Mouse (Mus musculus): ENCODE results near the gene Thoc5.
A peak's percentile ranks its signal among the peaks of the same experiment; 100 is the strongest.

Gene Thoc5

DNA sequence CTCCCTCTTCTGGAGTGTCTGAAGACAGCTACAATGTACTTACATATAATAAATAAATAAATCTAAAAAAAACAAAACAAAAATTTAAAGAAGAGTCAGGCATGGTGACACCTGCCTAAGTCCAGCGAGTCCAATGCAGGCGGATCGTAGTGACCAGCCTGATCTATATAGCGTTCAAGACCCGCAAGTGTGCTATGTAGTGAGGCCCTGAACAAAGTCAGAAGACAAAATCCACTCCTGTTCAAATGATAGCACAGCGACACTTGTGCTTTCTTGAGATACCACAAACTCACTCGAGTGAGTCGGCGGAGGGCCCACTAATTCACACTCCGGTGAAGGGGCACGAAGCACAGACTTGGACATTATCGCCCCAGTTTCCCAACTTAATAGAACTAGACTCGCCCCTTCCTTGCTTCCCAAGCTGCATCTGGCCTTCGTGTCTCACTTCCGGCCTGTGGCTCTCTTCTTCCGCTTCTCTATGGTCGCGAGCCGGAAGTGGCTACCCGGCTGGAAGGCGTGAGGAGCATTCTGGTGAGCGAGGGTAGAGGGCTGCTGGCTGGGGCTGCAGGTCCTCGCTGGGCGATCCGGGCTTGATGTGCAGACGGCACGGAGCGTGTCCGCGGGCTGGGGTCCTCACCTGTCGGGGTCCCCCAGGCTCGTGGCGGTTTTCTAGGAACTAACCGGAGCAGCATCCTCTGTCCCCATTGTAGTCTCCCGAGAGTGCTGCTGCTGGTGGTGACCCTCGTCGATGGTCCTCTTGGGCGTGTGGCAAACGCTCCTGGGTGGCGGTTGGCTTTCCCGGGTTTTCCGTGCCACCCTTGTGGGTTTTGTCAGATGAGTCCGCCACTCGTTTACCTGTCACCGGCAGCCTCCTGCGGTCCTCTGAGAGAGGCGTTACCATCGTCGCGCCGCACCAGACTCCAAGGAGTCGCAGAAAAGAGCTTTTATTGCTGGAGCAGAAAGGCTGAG lies at the start of gene Thoc5:
TSS of gene Thoc5 (plus strand) at position 473 of the 969 bp plus-strand sequence.
- DNase-seq (ENCODE audit: low spot score): peak; percentile 79

DNA sequence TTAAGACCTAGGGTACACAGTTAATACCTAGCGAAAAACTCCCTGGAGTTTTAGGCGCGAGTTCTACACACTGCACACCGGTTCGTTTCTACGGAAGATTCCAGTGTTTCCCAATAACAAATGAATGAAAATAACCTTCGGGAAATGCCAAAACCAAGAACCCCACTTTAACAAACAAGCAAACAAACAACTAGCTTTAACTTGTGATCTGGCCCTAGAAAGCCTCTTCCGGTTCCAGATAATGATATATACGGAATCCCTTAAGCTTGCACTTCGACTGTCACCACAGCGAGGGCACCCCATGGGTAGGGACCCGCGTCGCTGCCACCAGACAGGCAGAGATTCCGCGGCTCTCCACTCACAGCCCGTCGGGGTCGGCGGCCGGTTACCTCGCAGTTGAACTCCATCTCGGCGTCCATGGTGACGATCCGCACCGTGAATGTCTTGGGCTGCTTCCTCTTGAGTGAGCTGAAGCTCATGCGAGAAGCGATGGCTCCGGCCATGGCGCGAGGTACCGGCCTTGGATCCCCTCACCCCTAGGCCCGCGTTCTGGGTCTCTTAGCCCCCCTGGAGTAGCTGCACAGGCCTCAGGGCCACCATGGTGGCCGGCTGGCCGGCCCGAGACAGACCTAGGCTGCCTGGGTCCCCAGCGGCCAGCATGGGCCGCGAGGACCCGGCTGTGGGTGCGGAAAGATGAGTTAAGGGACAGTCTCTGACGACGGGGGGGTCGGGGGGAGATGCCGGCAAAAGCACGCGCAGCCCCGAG lies 46.5 kb upstream of the Thoc5 start:
- peak; percentile 53 for DNase-seq (ENCODE audit: low spot score)

DNA sequence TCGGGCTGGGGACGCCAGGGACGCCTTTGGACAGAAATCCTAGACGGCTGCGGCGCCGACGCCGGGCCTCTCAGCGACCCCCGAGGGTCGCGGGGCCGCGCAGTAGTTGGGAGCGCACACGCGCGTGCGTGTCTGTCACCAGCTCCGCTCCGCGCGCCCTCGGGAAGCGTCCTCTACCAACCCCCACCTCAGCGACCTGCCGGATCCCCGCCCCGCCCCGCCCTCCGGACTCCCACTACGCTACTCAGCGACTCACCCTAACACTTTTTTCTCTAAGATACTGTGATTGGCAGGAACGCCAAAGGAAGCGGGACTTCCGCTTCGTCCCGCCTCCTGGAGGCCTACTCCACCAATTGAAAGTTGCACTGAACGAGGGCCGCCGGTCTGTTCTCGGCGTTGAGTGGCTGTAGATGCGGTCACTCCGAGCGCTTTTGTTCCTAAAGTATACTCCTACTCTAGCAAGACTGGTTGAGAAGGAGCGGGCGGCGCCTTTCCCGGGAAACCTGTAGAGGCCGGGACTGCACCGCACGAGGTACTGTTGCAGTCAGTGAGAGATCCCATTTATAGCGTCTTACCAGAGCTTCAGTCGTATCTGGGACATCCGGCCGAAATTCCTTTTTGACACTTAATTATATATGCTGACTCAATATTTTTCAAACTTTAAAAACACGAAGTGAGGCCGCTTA lies 45.7 kb upstream of the Thoc5 start, which contains the start of gene Nf2:
TSS of gene Nf2 (minus strand) at position 279 of the 686 bp plus-strand sequence.
- DNase-seq (ENCODE audit: low spot score): peak; percentile 98

DNA sequence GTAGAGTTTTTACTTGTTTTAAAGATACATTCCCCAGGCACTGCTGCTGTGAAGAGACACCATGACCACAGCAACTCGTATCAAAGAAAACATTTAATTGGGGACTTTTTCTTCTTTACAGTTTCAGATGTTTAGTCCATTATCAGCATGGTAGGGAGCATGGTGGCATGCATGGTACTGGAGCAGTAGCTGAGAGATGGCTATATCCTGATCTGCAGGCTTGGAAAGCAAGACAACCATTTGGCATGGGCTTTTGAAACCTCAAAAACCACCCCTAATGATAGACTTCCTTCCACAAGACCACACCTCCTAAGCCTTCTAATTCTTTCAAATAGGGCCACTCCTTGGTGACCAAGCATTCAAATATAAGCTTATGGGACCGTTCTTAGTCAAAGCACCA lies 44.7 kb upstream of the Thoc5 start:
- no peak for DNase-seq (ENCODE audit: low spot score)

DNA sequence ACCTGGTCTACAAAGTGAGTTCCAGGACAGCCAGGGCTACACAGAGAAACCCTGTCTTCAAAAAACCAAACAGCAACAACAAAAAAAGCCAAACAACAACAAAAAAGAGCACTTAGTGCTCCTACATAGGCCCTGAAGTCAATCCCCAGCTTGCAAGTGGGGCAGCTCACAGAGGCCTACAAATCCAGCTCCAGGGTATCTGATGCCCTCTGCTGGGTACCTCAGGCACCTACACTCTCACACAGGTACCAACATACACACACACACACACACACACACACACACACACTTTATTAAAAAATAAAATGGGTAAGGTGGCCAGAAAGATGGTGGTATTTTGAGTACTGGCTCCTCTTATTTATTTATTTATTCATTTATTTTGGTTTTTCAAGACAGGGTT lies 42.1 kb upstream of the Thoc5 start:
- no peak for DNase-seq (ENCODE audit: low spot score)

DNA sequence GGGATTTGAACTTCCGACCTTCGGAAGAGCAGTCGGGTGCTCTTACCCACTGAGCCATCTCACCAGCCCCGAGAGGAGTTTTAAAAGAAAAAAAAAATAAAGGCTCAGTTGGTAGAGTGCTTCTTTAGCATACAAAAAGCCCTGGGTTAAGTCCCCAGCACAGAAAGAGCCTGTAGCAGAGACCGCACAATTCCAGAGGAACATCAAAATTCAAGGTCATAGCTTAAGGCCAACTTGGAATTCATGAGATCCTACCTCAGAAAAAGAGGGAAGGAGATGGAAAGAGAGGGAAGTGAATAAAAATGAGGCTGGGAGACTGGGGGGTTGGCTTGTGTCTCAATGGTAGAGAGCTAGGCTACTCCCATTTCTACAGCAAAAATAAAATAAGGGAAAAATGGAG lies 40.9 kb upstream of the Thoc5 start:
- no peak for DNase-seq (ENCODE audit: low spot score)

DNA sequence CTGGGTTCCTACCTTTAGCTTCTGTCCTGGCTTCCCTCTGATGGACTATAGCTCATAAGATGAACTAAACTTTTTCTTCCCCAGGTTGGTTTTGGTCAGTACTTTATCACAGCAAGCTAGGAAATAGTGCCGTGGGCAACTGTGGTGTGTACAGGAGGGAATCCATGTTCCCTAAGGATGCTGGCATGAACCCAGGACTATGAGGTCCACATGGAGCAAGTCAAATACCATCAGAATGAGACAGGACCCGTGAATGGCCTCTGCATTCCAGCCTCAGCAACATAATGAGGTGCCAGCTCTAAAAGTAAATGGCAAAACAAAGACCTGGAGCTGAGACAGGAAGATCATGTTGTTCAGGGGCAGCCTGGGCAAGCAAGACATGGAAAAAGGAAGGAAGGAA lies 36.7 kb upstream of the Thoc5 start:
- no peak for DNase-seq (ENCODE audit: low spot score)

DNA sequence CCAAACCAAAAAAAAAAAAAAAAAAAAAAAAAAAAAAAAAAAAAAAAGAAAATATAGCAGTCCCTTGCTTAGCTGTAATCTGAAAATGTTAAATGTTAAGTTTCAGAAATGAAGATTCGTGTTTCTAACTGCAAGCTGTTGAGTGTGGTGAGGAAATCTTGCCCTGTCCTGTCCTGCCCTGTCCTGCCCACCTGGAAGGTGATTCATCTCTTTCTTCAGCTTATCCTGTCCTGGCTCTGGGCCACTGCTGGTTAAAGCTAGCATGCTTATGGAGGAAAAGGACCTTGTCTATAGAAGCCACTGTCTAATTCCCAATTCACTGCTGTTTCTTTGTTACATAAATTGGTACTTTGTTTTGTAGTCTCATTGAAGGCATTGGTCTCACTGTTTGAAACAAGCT lies 34.1 kb upstream of the Thoc5 start:
- no peak for DNase-seq (ENCODE audit: low spot score)

DNA sequence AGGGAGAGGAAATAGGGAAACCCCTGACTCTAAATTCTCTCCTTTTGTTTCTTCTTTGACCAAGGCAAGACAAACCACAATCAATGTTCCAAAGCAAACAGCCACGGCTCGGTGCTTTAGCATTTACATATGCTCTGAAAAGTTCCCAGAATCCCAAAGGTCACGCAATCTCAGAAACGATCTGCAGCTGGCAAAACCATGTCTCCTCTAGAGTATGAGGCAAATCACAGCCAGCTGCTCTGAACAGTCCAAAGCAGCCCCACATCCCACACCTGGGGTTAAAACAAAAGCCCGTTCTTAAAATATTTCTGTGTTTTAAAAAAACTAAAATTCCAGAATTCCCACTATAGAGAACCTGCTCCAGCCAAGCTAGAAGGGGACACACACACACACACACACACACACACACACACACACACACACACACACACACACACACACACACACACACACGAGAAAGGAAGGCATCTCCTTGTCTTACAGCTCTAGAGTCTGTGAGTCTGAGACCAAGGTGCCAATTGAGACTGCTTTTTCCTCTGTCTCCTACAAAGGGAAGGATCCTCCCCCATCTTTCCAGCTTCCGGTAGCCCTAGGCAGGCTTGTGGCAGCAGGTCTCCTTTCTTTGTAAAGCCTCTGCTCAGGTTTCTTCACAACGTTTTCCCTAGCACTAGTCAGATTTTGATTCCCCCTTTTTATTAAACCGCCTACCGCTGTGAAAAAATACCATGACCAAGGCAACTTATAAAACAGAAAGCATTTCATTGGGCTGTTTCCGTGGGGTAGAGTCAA lies 33.1 kb upstream of the Thoc5 start:
- DNase-seq (ENCODE audit: low spot score): no peak

DNA sequence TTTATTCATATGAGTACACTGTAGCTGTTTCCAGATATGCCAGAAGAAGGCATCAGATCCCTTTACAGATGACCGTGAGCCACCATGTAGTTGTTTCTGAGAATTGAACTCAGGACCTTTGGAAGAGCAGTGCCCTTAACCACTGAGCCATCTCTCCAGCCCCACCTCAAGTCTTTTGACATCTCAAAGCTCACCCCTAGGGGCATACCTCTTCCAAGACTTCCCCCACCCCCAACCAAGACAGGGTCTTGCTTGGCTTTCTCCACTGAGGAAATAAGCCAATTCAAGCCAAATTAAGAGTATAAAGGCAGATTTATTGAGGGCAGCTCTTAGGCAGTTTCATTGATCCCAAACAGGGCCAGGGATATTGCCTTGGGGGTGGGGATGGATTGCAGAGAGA lies 32.4 kb upstream of the Thoc5 start:
- DNase-seq (ENCODE audit: low spot score): no peak

DNA sequence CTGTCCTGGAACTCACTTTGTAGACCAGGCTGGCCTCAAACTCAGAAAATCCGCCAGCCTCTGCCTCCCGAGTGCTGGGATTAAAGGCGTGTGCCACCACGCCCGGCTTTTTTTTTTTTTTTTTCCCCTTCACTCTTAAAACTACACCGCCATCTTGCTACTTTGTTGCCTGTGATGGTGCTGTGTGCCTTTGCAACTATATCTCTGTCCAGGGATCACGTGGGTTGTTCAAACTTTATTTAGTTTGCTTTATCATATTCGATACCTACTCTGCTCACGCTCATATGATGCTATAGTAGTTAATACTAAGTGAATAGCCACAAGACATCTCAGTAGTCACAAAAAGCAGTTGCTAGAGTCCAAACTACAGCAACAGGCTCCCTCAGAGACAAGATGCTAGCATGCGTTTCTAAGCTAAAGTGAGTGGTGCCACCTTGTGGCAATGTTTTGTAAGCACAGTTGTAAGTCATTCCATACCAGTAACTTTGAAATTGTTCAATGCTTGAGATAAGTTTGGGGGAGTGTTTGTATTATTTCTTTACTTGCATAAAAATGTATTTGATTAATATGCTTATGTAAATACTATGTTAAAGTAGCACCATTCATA lies 29.4 kb upstream of the Thoc5 start:
- DNase-seq (ENCODE audit: low spot score): peak; percentile 72

DNA sequence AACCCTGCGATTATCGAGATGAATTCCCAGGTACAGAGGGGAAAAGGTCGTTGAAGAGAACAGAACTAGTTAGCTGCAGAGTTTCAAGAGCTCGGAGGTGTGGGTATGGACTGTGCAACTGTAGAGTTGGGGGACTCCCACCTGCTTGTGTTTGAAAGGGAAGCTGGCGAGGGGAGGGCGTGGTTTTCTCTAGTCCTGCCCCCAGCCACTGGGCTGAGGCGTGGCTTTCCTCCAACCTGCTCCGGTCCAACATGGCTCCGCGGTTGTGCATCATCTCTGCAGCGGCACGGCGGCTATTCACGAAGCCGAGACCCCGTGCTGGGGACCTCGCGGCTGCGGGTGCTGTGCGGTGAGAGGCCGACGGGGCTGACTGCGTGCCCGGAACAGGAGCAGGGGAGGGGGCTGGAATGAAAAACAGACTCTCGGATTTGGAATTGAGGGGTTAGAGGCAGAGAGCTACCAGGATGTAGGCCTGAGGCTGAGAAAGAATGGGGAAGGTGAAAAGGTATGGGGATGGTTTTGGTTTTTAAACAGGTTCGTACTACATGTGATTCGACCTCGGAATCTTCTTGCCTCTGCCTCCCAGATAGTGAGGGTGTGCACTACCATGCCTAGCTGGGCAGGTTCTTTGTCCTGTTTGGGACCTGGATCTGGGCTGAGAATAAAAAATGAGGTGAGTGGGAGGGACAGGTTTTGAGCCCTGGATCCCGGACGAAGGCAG lies 21.2 kb upstream of the Thoc5 start, which contains the start of gene Nipsnap1:
TSS of gene Nipsnap1 (plus strand) at position 197 of the 721 bp plus-strand sequence.
- peak; percentile 69 for DNase-seq (ENCODE audit: low spot score)

DNA sequence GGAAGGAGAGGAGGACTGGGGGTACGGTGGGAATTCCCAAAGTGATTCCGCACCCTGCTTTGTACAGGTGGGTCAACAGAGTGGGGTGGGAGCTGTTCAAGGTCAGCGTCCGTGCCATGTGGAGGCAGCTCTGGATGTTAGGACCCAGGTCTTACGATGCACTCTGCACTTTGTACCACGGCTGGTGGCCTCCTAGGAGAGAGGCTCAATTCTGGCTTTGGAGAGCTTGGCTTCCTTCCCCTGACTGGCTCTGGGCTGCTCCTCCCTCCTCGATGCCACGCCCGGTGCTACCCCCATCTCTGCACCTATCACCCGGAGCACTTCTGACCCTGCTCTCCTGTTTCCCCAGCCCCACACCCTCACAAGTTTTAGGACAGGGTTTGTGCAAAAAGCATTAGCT lies 20.6 kb upstream of the Thoc5 start:
- DNase-seq (ENCODE audit: low spot score): no peak

DNA sequence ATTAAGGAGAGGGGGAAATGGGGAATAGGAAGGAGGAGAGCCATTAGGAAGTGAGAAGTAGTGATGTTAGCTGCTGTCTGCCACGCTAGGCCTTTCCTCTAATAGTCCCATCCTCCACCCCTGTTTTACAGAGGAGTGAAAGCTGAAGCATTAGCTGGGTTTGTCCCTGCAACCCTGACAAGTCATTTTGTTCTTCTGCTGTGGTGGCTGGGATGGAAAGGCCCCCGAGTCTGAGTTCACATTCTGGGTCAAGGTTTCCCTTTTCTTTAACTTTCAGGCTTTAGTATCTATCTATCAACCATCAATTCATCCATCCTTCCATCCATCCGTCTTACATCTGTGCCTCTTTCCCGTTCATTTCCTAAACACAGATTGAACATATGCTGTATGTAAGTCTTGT lies 14.0 kb upstream of the Thoc5 start:
- DNase-seq (ENCODE audit: low spot score): no peak

DNA sequence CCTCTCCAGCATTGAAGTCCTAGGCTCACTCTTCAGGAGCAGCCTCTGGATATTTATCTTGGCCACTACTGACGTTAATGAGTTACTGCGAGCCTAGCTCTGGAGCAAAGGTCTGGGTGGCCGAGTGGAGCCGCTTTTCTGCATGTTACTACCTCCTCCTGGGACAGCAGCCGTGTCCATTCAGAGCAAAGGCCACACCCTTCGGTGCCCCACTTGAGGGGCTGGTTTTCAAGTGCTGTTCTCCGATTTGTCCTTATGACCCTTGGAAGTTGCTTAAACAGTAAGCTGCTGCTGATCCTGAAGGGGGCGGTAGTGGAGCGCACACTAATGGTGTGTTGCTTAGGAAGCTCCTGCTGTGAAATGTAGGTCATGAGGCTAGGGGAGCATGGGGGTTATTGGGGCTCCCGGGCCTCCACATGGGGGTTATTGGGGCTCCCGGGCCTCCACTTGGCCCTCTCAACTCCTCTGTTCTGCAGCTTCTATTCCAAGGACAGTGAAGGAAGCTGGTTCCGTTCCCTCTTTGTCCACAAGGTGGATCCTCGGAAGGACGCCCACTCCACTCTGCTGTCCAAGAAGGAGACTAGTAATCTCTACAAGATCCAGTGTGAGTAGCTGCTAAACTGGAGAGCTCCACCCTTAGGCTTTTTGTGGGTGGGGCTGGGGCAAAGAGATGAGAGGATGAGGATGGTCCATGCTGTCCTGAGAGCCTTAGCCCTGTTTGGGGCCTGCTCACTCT lies 12.1 kb upstream of the Thoc5 start:
- DNase-seq (ENCODE audit: low spot score): peak; percentile 19

DNA sequence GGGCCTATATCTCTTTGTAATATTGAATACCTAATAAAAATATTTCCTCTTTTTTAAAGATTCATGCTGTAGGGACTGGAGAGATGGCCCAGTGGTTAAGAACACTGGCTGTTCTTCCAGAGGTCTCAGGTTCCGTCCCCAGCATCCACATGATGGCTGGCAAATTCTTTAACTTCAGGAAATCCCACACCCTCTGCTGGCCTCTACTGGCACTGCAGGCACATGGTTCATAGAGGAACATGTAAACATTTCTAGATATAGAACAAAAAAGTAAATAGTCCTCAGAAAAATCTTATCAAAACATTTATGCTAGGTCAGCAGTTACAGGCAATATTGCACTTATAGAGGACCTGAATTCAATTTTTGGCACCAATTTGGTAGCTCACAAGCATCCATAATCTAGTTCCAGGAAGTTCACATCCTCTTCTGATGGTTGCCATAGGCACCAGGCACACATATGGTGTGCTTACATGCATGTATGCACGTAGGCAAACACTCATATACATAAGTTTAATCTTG lies 9.7 kb upstream of the Thoc5 start:
- DNase-seq (ENCODE audit: low spot score): peak; percentile 44

DNA sequence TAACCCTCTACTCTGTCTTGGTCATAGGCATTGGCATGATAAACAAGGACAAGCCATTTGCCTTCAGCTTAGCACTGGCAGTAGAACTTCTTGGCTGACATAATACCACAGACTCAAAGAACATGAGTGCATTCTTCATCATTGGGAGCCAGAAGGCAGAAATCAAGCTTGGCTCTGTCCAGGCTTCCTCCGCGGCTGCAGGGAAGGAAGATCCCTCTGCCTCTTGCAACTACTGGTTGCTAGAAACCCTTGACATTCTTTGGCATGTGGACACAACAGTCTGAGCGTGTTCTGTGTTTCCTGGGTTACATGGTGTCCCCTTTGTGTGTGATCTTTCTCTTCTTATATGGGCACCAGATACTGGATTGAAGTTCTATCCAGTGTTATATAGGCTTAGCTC lies 8.1 kb upstream of the Thoc5 start:
- no peak for DNase-seq (ENCODE audit: low spot score)

DNA sequence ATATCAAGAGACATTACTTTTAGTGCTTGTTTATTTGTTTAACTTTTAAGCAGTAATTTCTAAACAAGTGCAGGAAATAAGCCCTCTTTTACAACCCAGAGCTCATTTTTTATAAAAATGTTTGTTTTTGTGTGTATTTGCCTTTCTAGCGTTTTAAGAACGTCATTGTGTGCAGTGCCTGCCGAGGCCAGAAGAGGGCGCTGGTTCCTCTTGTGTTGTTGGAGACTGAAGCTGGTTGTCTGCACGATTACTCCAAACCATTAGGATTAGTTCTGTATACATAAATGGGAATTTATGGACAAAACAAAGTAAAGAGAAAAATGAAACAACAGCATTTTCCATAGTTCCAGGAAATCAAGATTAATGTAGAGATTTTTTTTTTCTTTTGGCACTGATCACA lies 5.3 kb downstream of the Thoc5 start:
- peak; percentile 33 for DNase-seq (ENCODE audit: low spot score)

DNA sequence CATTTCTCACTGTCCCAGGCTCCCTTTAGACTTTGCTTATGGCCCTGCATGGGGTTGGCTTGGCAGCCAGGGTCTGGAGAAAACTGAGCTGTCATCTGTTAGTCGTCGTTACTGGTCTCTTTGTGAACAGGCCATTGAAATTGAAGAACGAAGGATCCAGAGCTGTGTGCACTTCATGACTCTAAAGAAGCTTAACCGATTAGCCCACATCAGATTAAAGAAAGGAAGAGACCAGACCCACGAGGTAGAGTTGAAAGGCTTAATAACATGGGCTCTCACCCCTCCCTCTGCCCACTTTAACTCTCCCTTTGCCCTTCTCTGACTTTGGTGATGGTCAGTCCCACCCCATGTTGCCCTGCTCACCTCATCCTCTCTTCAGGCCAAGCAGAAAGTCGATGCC lies 6.8 kb downstream of the Thoc5 start:
- no peak for DNase-seq (ENCODE audit: low spot score)

Data from c-Kit-positive CD71-positive TER-119-positive erythroid progenitor cells, embryonic 14.5 days (primary cell).